Mouse (Mus musculus): ENCODE data around the gene Prr15. TPM values are rescaled to one million over a fixed set of nuclear protein-coding genes. Genes with fewer than 3 reads are reported as not detected.

Prr15 gene
- total RNA-seq (2021) = under 1 TPM; 0.61 to 0.64 TPM
- long read RNA-seq, experiment 1 = 0 reads
- long read RNA-seq, experiment 2 = 0 reads

DNA sequence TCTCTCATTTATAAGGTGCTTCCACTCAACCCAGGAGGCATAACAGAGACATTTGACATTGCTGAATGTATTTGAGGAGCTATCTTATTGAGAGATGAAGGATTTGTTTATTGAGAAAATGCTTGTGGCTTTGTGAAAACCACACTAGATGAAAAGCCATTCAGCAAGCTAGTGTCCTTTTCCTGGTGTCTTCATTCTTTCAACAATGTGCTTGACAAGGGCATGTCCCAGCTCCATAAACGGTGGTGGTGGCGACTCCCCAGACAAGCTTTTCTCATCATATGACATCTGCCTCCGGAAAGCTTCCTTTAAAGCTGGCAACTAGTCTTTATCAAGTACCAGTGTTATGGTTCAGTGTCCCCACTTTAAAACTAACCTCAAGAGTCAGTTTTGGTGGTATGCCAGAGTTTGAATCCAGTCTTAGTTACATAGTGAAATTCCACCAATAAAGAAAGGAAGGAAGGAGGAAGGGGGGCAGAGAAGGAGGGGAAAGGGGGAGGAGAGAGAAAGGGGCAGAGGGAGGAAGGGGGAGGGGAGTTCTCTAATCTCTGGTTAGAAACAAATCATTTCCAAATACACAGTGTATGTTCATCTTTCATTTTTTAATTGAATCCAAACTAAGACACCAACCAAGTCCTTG is at the start of gene Prr15:
TSS of gene Prr15 (plus strand) at position 590 of the 640 bp plus-strand sequence.
- DNase-seq = no peak
- intact Hi-C loops (cut with DNase I) = loop anchor here (5.0 kb wide), 1 partner anchor 68 kb away; no protein-coding TSS in a partner anchor

GRCm38 (mm10) chr6:54277234-54277633 is 48.4 kb upstream of the Prr15 start:
- intact Hi-C loops (cut with DNase I) = no loop called here
- no peak for DNase-seq

- no peak for DNase-seq
- intact Hi-C loops (cut with DNase I) = no loop called here
These were observed 47.8 kb upstream of the Prr15 start for GRCm38 (mm10) chr6:54277828-54278227.

GRCm38 (mm10) chr6:54278613-54279012 is 47.0 kb upstream of the Prr15 start:
- no peak for DNase-seq
- intact Hi-C loops (cut with DNase I) = no loop called here

- DNase-seq = no peak
- intact Hi-C loops (cut with DNase I) = no loop called here
These were observed 46.2 kb upstream of the Prr15 start for GRCm38 (mm10) chr6:54279391-54279790.

DNA sequence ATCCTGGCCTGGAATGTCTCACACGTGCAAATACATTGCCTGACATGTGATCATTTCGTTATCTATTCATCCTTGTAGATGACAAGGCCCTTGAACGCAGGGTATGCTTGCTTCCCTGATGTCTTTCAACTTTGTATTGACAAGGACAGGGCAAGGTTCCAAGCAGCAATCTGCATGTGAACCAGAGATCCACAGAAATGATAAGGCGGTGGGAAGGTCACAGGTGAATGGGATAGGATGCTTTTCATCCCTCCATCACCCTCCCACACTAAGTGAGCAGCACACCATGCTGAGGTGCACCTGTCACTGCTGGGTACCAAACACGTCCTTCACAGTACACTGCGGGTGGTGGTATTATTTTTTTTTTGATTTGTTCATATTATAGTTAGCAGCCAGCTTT is 45.4 kb upstream of the Prr15 start:
- DNase-seq = no peak
- intact Hi-C loops (cut with DNase I) = no loop called here

GRCm38 (mm10) chr6:54283299-54283698 is 42.3 kb upstream of the Prr15 start:
- DNase-seq = no peak
- intact Hi-C loops (cut with DNase I) = no loop called here

DNA sequence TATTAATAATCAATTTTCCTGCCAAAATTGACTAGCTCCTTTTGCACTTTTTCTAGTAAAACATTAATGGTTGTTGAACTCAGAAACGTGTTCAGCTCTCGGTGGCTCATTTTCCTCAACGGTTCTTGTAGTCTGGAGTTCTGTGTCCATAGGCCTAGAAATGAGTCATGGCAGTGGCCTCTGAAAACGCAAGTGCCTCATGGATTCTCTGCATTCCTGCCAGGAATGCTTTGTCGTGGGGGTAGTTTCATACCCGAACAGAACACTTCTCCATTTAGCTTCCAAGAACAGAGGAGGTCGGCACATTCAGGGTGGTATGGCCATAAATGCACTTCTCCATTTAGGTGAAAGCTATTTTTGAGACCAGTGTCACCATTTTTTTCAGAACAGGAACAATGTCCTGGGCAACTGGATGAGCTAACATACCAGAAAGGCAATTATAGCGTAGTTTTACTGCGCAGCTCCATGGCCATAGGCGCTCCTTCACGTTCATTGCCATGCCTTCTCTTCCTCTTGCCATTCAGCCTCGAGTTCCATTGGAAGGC is 41.4 kb upstream of the Prr15 start:
- intact Hi-C loops (cut with DNase I) = no loop called here
- no peak for DNase-seq

DNA sequence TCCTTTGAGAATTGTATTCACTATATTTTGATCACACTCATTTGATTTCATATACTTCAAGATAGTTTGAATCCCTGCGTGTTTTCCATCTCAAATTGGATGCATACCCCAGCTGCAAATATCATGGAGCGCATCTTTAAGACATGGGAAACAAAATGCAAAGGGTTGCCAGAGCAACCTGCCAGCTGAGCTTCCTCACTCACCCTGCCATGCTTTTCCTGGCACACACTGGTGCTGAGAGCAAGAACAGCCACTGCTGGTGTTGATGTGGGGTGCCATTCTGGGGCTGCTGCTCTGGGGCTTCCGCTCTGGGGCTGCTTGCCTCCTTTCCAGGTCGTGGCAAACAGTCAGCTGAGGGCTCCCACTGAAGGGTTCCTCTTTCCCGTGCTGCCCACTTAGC is 38.8 kb upstream of the Prr15 start:
- no peak for DNase-seq
- intact Hi-C loops (cut with DNase I) = no loop called here

DNA sequence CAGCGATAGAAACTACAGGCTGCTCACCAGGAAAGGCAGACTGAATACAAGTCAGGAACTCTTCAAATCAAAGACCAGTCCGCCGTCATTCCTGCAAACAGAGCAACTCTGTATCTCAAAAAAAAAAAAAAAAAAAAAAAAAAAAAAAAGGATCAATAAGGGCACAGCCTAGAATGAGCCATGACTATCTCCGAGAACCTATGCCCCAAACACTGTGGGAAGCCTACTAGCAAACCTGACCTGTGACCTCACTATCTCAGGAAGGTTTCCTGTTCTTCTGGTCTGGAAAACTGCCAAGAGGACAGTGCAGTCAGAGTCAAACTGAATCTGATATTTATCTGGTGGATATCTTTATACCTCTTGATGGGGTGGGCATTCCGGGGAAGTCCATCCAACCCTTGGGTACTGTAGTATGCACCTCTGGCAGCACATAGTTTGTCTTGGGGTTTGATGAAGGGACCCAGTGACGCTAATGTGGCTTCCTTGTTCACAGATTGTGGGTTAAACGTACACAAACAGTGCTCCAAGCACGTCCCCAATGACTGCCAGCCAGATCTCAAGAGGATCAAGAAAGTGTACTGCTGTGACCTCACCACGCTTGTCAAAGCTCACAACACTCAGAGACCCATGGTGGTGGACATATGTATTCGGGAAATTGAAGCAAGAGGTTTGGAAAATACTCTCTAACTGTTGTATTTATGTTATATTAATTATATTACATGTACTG is 35.7 kb upstream of the Prr15 start:
- intact Hi-C loops (cut with DNase I) = no loop called here
- no peak for DNase-seq

DNA sequence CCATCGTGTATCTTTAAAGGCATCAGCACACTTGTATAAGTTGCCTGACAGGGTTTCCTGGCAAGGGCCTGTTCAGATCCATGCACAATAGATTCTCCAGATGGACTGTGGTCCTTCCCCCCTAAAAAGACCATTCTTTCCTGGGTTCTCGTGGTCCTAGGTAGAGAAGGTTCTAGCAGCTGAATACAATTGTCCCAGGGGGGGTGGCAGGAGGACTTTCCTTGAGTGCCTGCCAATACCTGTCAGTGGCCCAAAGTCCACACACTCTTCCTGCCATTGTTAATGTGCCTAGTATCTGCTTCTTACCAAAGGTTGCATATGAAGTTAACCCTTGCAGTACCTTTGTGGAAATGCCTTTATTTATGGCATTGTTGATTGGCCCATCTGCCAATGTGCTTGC is 28.4 kb upstream of the Prr15 start:
- no peak for DNase-seq
- intact Hi-C loops (cut with DNase I) = no loop called here

- intact Hi-C loops (cut with DNase I) = no loop called here
- DNase-seq = peak in 1 of 2 experiments; percentile 20
These were observed 26.2 kb upstream of the Prr15 start for GRCm38 (mm10) chr6:54299417-54299816.

GRCm38 (mm10) chr6:54305777-54306176 is 19.9 kb upstream of the Prr15 start:
- intact Hi-C loops (cut with DNase I) = no loop called here

GRCm38 (mm10) chr6:54313071-54313470 is 12.6 kb upstream of the Prr15 start:
- DNase-seq = no peak
- intact Hi-C loops (cut with DNase I) = no loop called here

More at GRCm38 (mm10) chr6:54305777-54306176, 19.9 kb upstream of the Prr15 start:
- DNase-seq = no peak

GRCm38 (mm10) chr6:54318618-54319017 is 7.0 kb upstream of the Prr15 start:
- intact Hi-C loops (cut with DNase I) = no loop called here
- no peak for DNase-seq

DNA sequence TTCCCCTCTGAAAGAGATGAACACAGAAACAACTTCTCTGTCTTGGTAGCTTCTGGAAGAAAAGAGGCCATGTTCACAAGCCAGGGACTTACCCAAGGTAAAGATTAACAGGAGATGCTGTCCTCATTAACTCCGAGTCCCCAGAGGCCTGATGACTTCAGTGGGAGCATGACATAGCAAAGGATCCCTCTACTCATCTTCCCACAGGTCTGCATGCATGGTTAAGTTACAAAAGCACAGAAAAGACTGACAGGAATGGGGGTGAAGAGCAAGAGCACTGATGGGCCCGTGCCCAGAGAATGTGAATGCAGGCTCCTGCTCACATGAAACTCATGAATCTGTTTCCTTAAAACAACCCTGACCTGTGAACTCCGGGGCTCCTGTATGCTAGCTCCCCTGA is 6.4 kb upstream of the Prr15 start:
- intact Hi-C loops (cut with DNase I) = no loop called here
- no peak for DNase-seq

- DNase-seq = no peak
- intact Hi-C loops (cut with DNase I) = no loop called here
These were observed 5.4 kb upstream of the Prr15 start for GRCm38 (mm10) chr6:54320236-54320635.

DNA sequence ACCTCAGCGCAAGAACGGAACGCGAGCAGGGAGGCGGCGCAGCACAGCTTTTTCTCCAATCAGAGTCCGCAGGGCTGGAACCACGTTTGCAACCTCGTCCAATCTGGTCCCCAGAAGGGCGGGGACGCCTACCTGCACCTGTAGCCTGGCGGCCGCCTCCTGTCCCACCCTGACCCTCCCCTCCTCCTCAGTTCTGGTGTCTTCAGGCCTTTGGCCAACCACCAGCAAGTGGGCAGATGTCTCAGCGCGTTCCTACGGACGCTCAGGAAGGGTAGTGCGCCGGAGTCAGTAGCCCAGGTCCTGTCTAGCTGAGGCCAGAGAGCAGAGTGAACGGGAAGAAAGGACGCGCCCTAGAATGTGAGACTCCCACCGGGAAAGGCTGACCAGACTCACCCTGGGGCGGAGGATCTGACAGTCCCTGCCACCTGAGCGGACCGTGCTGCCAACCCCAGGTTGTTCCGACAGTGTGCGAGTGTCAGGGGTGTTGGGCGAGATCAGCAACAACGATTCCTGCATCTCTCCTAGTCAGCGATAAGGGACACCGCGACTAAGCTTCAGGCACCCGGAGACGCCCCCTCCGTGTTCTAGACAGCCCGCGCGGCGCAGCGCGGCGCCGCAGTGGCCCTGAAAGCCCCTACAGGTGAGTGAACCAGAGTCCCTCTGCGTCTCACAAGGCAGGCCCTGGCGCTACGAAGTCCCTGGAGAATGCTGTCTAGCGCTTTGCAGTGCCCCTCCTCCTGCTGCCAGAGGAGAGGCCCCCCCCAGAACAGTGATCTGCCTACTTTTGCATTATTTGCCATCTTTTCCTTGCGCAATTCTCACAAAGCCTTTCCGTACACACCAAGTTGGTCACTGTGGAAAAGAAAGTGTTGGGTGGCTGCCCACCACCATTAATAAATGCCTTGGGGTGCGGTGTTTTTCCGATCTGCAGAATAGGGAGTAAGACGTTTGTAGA is 1.3 kb downstream of the Prr15 start:
- DNase-seq = peak; percentile 14 to 25
- intact Hi-C loops (cut with DNase I) = loop anchor here (5.0 kb wide), 1 partner anchor 70 kb away; no protein-coding TSS in a partner anchor

DNA sequence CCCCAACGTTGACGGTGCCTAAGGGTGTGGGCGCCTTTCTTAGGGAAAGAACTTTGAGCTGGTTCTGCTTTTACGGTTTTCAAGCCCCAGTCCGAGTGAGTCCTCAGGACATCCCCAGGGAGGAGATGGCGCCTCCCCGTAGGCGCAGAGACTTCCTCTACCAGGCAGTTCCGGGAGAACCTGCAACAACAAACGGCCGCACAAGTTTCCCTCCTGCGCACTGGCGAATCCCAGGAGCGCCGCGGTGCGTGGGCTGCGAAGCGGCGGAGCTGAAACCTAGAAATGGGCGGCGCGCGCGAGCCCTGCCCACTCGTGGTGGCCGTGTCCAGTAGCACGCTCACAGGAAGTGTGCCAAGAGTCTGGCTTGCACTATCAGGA is 2.0 kb downstream of the Prr15 start:
- intact Hi-C loops (cut with DNase I) = loop anchor here (5.0 kb wide), 1 partner anchor 70 kb away; no protein-coding TSS in a partner anchor
- DNase-seq = peak; percentile 23 to 30

DNA sequence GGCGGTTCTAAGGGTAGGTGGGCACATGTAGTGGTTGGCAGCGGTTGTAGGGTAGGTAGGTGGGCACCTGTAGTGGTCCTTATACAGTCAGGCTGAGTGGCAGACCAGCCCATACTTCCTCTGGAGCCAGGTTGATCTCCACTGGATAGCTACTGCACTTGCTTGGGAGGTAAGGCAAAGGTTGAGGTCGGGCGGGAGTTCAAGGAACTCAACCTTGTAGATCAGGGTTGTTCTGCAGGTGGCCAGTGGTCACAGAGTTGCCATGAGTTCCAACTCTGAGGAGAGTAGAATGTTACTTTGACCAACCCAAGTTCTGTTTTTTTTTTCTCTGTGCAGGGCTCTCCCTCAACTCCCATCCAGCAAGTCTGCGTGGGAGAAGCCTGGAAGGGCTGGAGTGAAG is 3.1 kb downstream of the Prr15 start:
- no peak for DNase-seq
- intact Hi-C loops (cut with DNase I) = loop anchor here (5.0 kb wide), 1 partner anchor 71 kb away; no protein-coding TSS in a partner anchor

All from gastrocnemius, postnatal 36 days (tissue).